Mouse (Mus musculus) granulocyte monocyte progenitor cell, adult 5-6 weeks (primary cell): ENCODE data around the gene Cds1. TPM values are rescaled to one million over a fixed set of nuclear protein-coding genes. Genes with fewer than 3 reads are reported as not detected.

Experiments
- ATAC-seq: replicated peaks from 2 replicates; pipeline ENCODE4 v1.8.0; 2016; ENCODE audit warnings: mild to moderate bottlenecking, moderate TSS enrichment, inconsistent platforms; ENCODE audit not compliant: poor library complexity, severe bottlenecking
- total RNA-seq, 2 experiments: library from RNA; stranded (forward) in 1 of 2; stranded (reverse) in 1 of 2; fragments of 200-712, 200-1000 nt in 1 of 2; fragments of >200 nt in 1 of 2; fragmentation: Nextera tagmentation in 1 of 2; gene quantifications; 2 replicates each; pipeline ENCODE4 v1.2.3; 2014 to 2017

Gene Cds1
- 7.9 and 13.3 TPM in 2 replicates for total RNA-seq (2014; fragmentation: Nextera tagmentation)
- 5.8 and 8.8 TPM in 2 replicates for total RNA-seq (2017)

- ATAC-seq: peak; percentile 60
Observed at GRCm38 (mm10) chr5:101764554-101765347, at the start of gene Cds1. TSS of gene Cds1 (plus strand) at chr5:101765130.

DNA sequence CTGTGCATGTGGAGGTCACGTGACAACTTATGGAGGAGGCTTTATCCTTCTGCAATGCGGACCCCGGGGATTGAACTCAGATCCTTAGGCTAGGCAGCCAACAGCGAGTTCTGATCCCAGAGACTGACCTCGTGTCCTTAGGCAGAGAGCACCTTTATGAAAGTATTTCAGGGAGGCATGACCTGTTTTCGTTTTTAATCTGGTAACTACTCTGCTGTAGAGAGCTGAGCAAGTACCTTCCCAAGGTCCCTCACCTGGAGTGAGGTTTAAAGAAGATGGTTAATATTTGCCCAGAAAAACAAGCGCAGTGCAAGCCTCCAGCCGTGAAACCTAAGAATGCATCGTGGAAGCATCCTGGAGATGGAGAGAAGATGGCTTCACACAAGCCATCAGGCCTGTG is 40.7 kb upstream of the Cds1 start:
- no peak for ATAC-seq

GRCm38 (mm10) chr5:101724756-101725155 is 40.2 kb upstream of the Cds1 start:
- no peak for ATAC-seq

- no peak for ATAC-seq
Observed at GRCm38 (mm10) chr5:101725703-101726102, 39.2 kb upstream of the Cds1 start.

DNA sequence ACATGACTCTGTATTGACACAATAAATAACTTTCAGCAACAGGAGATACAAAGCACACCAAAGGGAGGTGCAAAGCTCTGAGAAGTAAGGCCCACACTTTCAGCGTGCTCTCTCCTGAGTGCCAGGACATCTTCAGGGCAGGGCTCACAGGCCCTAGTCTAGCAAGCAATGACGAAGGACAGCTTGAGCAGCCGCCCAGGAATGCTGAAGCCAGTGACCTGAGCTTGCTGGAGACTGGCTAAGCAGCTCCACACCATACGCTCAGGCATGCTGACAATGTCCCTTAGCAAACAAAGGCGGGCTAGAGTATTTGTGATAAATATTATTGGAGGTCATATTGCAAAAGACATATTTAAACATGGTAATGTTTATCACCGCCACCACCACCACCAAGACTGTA is 38.6 kb upstream of the Cds1 start:
- ATAC-seq: no peak

DNA sequence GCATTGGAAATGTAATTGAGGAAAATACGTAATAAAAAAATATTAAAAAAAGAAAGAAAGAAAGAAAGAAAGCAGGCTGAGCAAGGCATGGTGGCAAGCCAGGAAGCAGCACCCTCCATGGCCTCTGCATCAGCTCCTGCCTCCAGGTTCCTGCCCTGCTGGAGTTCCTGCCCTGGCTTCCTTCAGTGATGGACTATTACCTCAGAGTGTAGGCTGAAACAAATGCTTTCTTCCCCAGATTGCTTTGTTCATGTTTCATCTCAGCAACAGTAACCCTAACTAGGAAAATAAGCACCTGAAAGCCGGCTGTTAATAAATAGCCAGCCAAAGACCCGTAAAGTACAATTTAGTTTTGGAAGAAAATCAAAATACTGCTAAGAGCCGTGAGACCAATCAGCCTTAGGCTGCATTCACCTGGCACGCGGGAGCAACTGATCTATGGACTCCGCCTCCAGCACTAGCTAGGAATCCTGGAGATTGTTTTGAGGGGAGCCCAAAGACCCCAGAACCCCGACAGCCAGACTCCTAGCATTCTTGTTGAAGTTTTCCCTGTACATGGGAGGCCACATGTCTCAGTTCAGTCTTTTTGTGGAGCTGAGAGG is 36.5 kb upstream of the Cds1 start:
- ATAC-seq: no peak

DNA sequence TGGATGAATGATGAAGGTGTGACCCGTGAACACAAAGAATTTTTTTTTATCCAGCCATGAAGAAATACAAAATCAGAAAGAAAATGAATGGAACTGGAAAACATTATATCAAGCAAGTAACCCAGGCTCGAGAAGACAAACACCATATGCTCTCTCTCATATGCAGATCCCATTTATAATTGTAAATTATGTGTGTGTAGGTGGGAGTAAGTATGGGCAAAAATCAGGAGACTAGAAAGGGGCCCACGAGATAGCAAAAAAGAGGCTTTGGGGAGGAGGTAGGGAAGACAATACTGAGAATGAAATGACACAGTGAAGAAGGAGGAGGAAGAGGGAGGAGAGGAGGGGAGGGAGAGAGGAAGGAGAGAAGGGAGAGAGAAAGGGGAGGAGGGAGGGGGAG is 27.6 kb upstream of the Cds1 start:
- no peak for ATAC-seq

DNA sequence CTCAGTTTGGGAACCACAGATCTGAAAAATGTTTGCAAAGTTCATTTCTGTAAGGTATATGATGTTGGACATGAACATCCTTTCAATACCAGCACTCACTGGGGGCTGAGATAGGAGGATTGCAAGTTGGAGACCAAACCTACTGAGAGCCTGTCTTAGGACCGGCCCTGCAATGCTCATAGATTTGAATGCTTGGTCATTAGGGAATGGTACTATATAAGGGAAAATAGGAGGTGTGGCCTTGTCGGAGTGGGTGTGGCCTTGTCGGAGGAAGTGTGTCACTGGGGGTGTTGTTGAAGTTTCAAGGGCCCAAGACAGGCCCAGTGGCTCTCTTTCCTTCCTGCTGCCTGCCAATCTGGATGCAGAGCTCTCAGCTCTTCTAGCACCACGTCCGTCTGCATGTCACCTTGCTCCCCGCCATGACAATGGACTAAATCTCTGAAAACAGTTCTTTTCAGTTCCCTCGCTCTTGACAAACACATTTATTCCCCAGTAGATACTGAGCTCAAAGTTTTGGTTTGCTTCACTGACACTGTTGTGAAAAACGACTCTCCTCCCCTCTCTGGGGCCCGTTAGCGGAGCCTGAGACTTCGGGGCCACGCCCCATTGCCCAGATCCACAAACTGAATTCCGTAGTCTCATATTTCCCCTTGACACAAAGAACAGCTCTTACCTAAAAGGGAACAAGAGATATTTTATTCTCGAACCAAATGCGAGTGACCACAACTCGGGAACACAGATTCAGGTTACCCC is 24.3 kb upstream of the Cds1 start:
- no peak for ATAC-seq

DNA sequence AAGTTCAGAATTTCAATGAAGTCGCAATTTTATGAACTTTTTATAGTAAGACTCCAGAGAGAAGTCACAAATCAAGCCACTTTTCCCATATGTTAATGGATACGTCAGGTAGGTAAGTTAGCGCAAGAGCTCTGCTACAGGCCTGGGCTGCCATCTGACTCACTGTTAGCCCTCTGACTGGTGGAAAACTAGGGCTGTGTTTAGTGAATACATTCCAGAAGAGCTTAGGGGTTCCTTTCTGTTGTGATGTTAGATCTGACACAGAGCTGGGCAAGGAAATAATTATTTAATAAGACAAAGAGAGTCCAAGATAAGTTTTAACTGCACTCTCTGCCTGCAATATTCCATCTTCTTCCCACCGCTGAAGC is 23.7 kb upstream of the Cds1 start:
- ATAC-seq: no peak

DNA sequence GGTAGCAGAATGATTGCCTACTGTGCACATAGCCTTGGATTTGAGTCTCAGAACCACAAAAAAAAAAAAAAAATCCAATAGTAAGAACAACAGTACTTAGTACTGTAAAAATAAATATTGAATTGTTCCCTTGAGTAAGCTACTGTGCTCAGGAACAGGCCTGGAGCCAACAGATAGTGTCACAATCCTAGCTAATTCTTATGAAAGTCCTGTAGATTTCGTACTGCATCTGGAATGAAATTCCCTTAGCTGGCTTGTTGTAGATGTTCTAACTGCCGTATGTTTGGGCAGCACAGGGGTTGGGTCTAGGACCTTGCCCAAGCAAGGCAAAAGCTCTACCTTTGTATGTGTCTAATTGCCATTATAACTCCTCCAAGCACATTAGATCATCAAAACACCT is 22.9 kb upstream of the Cds1 start:
- peak; percentile 37; the same call in 1 of the 2 replicates for ATAC-seq

DNA sequence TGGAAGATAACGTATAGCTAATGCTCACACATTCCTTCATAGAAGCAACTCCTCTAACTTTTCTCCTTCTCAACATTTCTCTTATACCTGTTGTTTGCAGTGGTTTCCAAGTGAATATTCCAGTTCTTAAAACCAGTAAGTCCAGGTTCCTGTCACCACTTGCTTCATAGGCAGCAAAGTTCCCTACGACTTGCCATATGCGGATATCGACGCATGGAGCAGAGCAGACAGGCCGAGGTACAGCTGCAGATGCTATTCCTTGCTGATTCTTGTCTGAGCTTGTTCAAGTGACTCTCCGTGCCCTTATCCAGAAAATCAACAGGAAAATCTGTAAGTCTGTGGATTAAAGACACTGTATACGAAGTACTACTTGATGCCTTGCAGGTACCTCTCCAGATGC is 22.5 kb upstream of the Cds1 start:
- no peak for ATAC-seq

DNA sequence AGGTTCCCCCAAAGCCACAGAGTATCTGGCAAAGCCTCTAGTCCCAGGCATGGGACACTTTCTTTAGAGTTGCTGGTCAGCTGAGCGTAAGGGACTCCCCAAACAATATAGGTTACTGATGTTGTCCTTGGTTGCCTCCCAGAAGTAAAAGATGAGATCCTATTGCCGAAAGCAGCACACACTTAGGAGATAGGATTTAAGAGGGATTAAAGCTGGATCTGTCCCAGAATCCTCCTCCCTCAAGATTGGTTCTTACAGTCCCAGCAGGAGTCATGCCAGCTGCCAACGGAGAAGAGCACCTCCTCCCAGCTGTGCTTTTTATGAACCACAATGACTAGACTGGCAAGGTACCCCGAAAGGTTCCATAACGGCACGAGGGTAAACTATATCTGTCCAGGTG is 20.0 kb upstream of the Cds1 start:
- ATAC-seq: no peak

GRCm38 (mm10) chr5:101753680-101754079 is 11.2 kb upstream of the Cds1 start:
- ATAC-seq: peak; percentile 100

DNA sequence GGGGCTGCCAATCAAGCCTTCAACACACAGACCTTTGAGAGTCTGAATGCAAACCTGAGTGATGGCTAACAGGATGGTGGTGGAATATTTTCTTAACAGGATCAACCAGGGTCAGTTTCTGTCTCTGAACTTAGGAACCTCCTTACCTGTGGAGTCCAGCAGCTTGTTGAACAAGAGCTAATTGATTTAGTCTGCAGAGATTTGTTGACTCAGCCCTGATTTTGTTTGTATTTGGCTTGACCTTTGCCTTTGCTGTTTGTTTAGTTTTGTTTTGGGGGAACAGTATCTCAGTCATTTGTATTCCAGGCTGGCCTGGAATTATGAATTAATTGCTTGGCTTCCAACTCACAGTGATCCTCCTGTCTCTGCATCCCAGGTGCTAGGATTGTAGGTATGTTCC is 7.3 kb upstream of the Cds1 start:
- ATAC-seq: no peak

DNA sequence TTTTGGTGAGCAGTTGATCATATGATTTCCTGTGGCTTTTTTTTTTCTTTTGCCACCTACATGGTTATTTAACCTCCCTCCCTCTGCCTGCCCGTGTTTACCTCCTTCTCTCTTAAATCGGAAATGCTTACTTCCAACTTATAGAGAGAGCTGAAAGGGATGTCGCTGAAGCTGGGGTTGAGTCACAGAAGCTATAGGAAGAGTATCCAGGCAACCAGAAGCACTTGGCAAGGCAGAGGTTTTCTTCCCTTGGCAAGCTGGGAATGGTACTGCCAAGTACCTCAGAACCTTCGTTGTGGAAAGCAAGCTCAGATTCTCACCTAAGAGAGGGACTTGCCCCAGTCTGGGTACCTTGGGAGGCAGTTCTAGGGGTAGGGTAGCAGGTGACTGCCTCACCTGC is 3.2 kb upstream of the Cds1 start:
- no peak for ATAC-seq

DNA sequence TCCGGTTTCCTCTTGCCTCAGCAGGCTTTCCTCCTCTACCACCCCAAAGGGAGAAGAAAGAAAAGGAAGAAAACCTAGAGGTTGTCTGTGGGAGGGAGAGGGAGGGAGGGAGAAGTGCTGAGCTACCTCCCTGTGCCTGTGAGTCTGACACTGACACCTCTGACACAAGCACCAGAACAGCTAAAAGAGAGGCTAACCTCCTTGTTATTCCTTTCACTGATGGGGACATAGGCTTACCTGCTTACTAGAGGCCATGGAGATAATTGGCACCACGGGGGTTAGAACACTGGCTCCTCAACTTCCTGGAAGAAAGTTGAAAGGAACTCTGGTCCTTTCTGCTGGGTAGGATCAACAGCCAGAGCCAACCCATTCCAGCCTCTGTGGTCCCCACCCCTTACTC is 1.4 kb upstream of the Cds1 start:
- ATAC-seq: peak; percentile 9; the same call in 1 of the 2 replicates

DNA sequence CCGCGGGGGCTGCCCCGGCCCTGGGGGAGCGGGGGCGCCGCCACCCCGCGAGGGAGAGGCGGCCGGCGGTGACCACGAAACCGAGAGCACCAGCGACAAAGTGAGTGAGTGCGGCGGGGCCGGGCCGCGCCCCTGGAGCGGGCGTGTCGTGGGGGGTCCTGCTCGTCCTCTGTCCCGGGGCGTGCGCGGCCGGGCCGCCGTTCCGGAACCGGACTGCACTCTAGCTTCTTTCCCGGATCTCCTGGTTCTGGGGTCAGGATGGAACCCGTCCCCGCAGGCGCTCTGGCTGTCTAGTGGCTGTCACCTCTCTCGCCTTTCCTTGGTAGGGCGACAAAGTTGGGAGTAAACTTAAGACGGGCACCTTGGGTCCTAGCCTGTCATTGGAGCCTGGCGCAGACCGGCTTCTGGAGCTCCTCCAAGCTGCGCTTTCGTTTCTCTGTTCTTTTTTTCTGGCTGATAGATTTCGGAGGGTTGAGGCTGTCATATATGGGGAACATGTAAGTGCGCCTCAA is 516 bp downstream of the Cds1 start:
- peak; percentile 31 for ATAC-seq

GRCm38 (mm10) chr5:101766248-101766647 is 1.3 kb downstream of the Cds1 start:
- peak; percentile 36 for ATAC-seq

GRCm38 (mm10) chr5:101767086-101767485 is 2.2 kb downstream of the Cds1 start:
- no peak for ATAC-seq

- no peak for ATAC-seq
Observed at GRCm38 (mm10) chr5:101767486-101767885, 2.6 kb downstream of the Cds1 start.

GRCm38 (mm10) chr5:101768558-101768957 is 3.6 kb downstream of the Cds1 start:
- ATAC-seq: no peak
